Mouse (Mus musculus) hindbrain, embryonic 16.5 days (tissue): ENCODE measurements around the gene Snx32. TPM values are rescaled to one million over a fixed set of nuclear protein-coding genes. Genes with fewer than 3 reads are reported as not detected.

ENCODE experiments used
- ATAC-seq: fragments of 200-750 bp; cut with Nextera tagmentation; 2 replicates; pipeline ENCODE4 v1.8.0; 2017; ENCODE audit warnings: moderate TSS enrichment, moderate library complexity
- H3K27ac ChIP-seq: fragments of 300-500 bp; sonication (generic); 2 replicates; pipeline ENCODE4 v1.5.1; 2014; ENCODE audit warnings: low read depth, mild to moderate bottlenecking, control low read depth, low read length, moderate library complexity
- H3K27me3 ChIP-seq: fragments of 300-500 bp; sonication (generic); replicated peaks from 2 replicates; pipeline ENCODE4 v1.6.1; 2014; ENCODE audit warnings: low read length; ENCODE audit not compliant: control insufficient read depth, insufficient read depth
- H3K36me3 ChIP-seq: fragments of 300-500 bp; sonication (generic); 2 replicates; pipeline ENCODE4 v1.6.1; 2014; ENCODE audit warnings: mild to moderate bottlenecking, low read length, moderate library complexity, mixed read lengths; ENCODE audit not compliant: control insufficient read depth, insufficient read depth
- H3K4me1 ChIP-seq: fragments of 300-500 bp; sonication (generic); 2 replicates; pipeline ENCODE4 v1.6.1; 2014; ENCODE audit warnings: low read depth, low read length; ENCODE audit not compliant: control insufficient read depth, insufficient read depth
- H3K4me2 ChIP-seq: fragments of 300-500 bp; sonication (generic); 2 replicates; pipeline ENCODE4 v1.6.1; 2014; ENCODE audit warnings: mild to moderate bottlenecking, low read length, control low read depth, moderate library complexity
- H3K4me3 ChIP-seq: fragments of 300-500 bp; sonication (generic); 2 replicates; pipeline ENCODE4 v1.5.1; 2014; ENCODE audit warnings: mild to moderate bottlenecking, low read length, control low read depth, moderate library complexity
- H3K9ac ChIP-seq: fragments of 300-500 bp; sonication (generic); 2 replicates; pipeline ENCODE4 v1.6.1; 2014; ENCODE audit warnings: low read depth, mild to moderate bottlenecking, control low read depth, low read length, moderate library complexity
- H3K9me3 ChIP-seq: fragments of 300-500 bp; sonication (generic); 2 replicates; pipeline ENCODE4 v1.6.1; 2014; ENCODE audit warnings: mild to moderate bottlenecking, low read length, moderate library complexity; ENCODE audit not compliant: control insufficient read depth
- WGBS: fragments of 180-500 bp; shearing (Covaris S2); extraction: QIAGEN DNeasy Blood & Tissue Kit; methylation state at CpG from one replicate; pipeline ENCODE4 v1.1.7; 2014; 5-methylcytosine and 5-hydroxymethylcytosine counted together
- polyA plus RNA-seq: library from polyadenylated mRNA; unstranded; fragments of >200 nt; fragmentation: Nextera tagmentation; extraction: Ambion mirVana; gene quantifications from 2 replicates; pipeline ENCODE4 v1.2.1, GENCODE M21; 2015

The Snx32 gene
- polyA plus RNA-seq, 1 experiment from 2014 or later, result 101 TPM

DNA sequence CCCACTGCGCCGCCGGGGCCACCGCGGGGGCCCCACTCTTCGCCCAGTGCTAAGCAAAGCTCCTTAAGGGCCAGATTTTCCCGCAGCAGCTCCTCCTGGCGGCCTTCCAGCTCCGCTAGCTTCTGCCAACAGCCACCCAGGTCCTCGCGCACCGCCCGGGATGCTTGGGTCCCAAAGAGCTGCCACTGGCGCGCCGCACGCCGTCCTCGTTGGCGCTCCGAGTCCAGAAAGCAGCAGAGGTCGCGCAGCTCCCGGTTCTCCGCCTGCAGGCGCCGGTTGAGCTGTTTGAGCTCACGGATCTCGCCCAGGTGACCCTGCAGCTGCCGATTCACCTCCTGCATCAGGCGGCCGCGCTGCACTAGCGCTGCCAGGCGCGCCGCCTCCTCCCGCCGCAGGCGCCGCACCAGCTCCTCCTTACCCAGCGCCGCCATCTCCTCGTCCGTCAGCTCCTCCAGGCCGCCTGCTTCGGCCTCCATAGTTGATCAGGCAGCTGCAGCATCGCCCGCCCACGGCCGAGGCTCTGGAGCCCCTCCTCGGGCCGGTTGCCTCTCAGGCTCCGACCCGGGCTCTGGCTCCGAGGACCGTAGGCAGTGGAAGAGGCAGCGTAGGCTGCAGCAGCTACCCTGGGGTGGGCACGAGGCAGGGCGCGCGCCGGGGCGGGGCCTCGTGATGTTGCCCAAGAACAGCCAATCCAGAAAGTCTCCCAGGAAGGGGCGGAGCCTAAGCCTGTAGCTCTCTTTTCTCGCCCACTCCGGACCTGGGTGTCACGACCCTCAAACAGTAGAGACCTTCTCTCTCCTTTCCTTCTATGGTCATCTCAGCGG is 53.2 kb downstream of the Snx32 start:
- H3K27me3 ChIP-seq, result no peaks in the 10 kb centered on the region
- peak overlapping the region; percentile 96 for H3K9ac ChIP-seq
- peaks cover 41% of the 10 kb centered on the region for H3K4me1 ChIP-seq
- H3K9me3 ChIP-seq, result no peaks in the 10 kb centered on the region
- peak overlapping the region; percentile 94 for H3K4me3 ChIP-seq
- peak overlapping the region; percentile 98 for H3K27ac ChIP-seq
- H3K36me3 ChIP-seq, result peaks cover 6% of the 10 kb centered on the region; the same call in 1 of the 2 replicates
- H3K4me2 ChIP-seq, result peak overlapping the region; percentile 98
- WGBS, result under 1% methylated on average over 62 of the region's 70 CpGs
- peak; percentile 95 for ATAC-seq

DNA sequence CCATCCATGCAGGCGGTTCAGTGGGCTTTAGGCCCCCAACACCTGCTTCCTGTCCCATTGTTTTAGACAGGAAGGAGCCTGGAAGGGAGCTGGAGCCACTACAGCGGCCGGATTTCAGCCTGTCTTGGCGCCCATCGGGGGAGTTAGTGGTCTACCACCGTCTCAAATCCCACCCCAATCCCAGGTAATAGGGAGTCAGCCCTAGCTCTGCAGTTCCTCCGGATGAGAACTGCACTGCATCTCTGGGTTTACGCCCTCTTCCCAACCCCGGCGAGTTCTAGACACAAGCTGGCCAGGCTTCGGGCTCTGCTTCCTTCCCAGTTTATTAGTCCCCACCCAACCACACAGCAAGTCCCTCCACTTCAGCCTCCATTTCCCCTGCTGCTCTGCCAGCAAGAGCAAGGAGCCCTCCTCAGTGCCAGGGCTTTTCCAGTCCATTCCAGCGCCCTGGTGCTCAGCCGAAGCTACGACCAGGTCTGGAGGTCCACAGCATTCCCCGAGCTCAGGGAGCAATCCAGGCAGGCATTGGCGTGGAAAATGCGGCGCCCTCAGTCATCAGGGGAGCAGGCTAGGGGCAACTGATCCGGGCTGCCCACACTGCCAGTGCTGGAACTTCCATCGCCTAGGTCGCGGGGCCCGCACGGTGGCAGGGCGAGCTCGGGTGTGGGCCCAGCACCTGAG is 54.0 kb downstream of the Snx32 start:
- Histone ChIP-seq H3K27me3 (no peaks in the 10 kb centered on the region), H3K36me3 (peaks cover 3% of the 10 kb centered on the region; the same call in 1 of the 2 replicates), H3K4me3 (peak overlapping the region; percentile 94), H3K9me3 (no peaks in the 10 kb centered on the region), H3K9ac (peak overlapping the region; percentile 96), H3K27ac (peak overlapping the region; percentile 98), H3K4me2 (peak overlapping the region; percentile 98), H3K4me1 (peaks cover 35% of the 10 kb centered on the region)
- ATAC-seq, result no peak
- WGBS, result 2% methylated on average over 26 of the region's 26 CpGs

DNA sequence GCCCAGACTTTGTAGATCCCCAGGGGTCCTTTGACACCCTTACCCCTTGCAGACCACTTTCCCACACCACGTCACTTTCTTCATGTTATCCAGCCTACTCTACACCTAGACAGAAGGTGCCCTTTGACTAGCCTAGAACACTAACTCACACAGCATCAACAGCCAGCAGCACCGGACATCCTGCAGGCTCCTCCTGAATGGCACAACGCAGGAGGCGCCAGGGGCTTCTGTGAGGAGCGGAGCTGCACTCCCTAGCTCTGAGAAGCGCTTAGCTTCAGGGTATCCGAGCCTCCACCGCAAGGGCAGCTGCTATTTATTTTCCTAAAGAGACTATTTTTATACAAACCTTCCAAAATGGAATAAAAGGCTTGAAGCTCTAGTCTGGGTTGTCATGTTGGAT is 54.8 kb downstream of the Snx32 start:
- H3K9me3 ChIP-seq, result no peaks in the 10 kb centered on the region
- H3K27me3 ChIP-seq, result no peaks in the 10 kb centered on the region
- peak overlapping the region; percentile 94 for H3K4me3 ChIP-seq
- no peak for ATAC-seq
- H3K27ac ChIP-seq, result no peak overlapping the region; the same call in 1 of the 2 replicates
- H3K9ac ChIP-seq, result peak overlapping the region; percentile 96
- H3K4me2 ChIP-seq, result peak overlapping the region; percentile 98
- peaks cover 30% of the 10 kb centered on the region for H3K4me1 ChIP-seq
- peaks cover 3% of the 10 kb centered on the region; the same call in 1 of the 2 replicates for H3K36me3 ChIP-seq
- 66% methylated on average over 8 of the region's 8 CpGs for WGBS

DNA sequence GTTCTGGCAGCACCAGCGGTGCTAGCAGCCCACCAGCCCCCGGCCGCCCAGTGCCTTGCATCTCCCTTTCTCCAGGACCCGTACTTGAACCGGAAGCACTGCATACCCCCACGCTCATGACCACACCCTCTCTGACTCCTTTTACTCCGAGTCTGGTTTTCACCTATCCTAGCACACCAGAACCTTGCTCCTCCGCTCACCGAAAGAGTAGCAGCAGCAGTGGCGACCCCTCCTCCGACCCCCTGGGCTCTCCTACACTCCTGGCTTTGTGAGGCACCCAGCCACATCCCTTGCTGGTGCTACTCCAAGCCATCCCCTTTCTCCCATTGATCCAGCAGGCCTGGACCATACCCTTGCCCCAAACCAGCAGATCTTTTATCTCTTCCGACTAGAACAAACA is 55.3 kb downstream of the Snx32 start:
- H3K9me3 ChIP-seq, result no peaks in the 10 kb centered on the region
- ATAC-seq, result no peak
- peak overlapping the region; percentile 94; the same call in 1 of the 2 replicates for H3K4me3 ChIP-seq
- peaks cover 29% of the 10 kb centered on the region for H3K4me1 ChIP-seq
- WGBS, result 75% methylated on average over 12 of the region's 12 CpGs
- H3K27me3 ChIP-seq, result peaks cover 4% of the 10 kb centered on the region; the same call in 1 of the 2 replicates
- H3K4me2 ChIP-seq, result peak overlapping the region; percentile 98
- H3K9ac ChIP-seq, result peak overlapping the region; percentile 96
- H3K36me3 ChIP-seq, result peaks cover 3% of the 10 kb centered on the region; the same call in 1 of the 2 replicates
- no peak overlapping the region for H3K27ac ChIP-seq

DNA sequence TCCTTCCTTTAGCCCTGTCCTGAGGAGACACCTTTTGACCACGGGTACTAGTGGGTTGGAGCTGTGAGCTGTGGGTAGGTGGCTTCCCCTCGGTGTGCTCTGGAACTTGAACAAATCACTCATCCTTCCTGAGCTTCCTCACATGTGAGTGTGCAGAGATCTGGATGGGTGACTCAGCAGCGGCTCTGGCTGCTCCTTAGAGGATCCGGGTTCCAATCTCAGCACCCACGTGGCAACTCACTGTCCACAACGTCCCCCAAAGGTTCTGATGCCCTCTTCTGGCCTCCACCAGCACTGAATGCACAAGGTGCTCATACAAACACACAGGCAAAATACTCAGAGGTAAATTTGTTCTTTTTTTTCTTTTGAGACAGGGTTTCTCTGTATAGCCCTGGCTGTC is 58.6 kb downstream of the Snx32 start:
- H3K27me3 ChIP-seq, result peaks cover 29% of the 10 kb centered on the region
- H3K36me3 ChIP-seq, result peaks cover 3% of the 10 kb centered on the region; the same call in 1 of the 2 replicates
- H3K4me2 ChIP-seq, result no peak overlapping the region
- H3K4me1 ChIP-seq, result peaks cover 32% of the 10 kb centered on the region
- H3K9ac ChIP-seq, result no peak overlapping the region
- WGBS, result 80% methylated on average over 6 of the region's 6 CpGs
- H3K27ac ChIP-seq, result no peak overlapping the region
- H3K4me3 ChIP-seq, result no peak overlapping the region
- H3K9me3 ChIP-seq, result no peaks in the 10 kb centered on the region
- ATAC-seq, result no peak

DNA sequence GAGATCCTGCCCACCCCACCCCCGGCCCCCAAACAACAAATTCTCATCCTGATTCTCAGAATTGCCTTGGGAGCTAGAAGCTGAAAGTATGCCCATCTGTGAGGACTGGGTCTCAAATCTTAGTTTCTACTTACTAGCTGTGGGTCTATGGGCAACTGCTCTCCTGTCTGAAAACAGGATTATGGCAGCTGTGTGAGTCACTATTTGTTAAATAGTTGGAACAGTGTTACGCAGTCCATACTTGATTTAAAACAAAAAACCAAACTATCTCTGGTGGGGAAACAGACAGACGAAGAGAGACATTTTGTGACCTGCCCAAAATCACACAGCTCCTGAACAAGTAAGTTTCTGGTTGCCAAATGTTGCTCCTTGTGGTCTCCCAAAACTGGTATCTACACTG is 60.7 kb downstream of the Snx32 start:
- peaks cover 3% of the 10 kb centered on the region; the same call in 1 of the 2 replicates for H3K36me3 ChIP-seq
- peaks cover 43% of the 10 kb centered on the region for H3K27me3 ChIP-seq
- 91% methylated on average over 3 of the region's 3 CpGs for WGBS
- no peak for ATAC-seq
- H3K4me3 ChIP-seq, result no peak overlapping the region
- H3K4me1 ChIP-seq, result peaks cover 12% of the 10 kb centered on the region
- H3K9ac ChIP-seq, result no peak overlapping the region
- H3K9me3 ChIP-seq, result no peaks in the 10 kb centered on the region
- H3K4me2 ChIP-seq, result no peak overlapping the region
- no peak overlapping the region for H3K27ac ChIP-seq

DNA sequence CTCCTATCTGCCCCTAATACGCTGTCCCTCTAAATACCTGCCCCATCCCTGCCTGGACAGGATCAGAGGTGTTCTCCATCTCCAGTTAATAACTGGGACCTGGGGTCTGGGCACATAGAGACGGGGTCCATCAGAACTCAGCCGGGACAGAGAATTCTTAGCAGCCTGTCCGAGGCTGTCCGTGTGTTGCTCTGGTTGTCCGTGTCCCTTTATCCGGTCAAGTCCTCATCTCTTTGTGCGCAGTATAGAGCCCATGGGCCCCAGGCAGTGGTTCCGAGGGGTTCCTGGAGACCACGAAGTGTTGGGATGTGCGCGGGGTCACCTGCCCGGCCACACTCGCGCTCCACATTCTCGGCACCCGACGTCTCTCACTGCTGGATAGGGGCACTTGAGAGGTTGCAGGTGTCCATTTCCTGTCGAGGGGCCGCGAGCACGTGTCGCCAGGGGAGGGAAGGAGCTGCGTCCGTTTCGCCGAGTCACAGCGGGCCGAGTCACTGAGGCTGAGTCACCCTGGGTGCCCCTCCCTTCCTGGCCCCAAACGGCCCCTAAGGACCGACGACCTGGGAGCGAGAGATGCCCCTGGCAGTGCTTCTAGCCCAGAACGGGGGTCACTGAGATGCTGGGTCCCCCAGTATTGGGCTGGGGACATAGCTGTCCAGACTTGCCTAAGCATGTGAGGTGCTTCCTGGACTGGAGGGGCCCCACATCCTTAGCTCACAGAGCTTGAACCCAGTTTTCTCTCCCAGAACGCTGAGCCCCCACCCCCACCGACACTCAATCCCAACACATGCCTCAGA is 61.8 kb downstream of the Snx32 start:
- Histone ChIP-seq H3K4me1 (peaks cover 12% of the 10 kb centered on the region), H3K9me3 (no peaks in the 10 kb centered on the region), H3K27me3 (peaks cover 43% of the 10 kb centered on the region), H3K27ac (no peak overlapping the region), H3K4me2 (peak overlapping the region; percentile 94), H3K9ac (no peak overlapping the region), H3K36me3 (no peaks in the 10 kb centered on the region), H3K4me3 (peak overlapping the region; percentile 61; the same call in 1 of the 2 replicates)
- WGBS, result 11% methylated on average over 34 of the region's 36 CpGs
- peak; percentile 21; the same call in 1 of the 2 replicates for ATAC-seq

DNA sequence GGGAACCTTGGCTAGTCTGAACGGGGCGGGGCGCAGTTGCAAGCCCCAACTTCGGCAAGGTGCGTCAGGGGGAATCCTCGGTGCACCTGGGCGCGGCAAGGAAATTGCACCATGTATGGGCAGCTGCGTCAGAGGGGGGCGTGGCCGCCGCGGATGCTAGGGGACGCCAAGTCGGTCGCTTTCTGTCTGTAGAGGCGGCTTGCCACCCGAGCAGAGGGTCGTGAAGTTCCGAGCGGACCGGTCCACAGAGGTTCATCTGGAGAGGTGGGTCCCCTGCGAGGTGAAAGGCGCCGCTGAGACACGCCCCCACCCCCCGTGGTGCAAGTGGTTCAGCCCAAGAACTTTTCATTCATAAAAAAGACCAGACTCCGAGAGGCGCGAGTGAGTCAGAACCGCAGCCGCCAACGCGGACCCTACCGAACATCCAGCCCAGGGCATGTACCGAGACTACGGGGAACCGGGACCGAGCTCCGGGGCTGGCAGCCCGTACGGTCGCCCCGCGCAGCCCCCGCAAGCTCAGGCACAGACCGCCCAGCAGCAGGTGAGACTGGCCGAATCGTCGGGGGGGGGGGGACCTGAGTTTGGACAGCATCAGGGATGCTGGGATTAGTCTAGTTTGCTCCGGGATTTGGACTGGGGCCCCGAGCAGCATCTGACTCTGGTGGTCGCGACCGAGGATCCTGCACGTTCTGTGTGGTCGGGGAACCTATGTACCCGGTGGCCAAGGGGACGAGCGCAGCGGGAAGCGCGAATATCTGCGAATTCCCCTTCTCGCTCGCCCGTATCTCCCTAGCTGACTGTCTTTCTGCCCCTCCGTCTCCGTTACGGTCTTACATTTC is 62.6 kb downstream of the Snx32 start, which contains the start of gene Fosl1:
Gene Fosl1, plus strand, starts transcription at position 33 of the 839 bp plus-strand sequence.
- Histone ChIP-seq H3K4me2 (peak within 1 kb of the TSS; percentile 94), H3K27ac (no peak within 1 kb of the TSS), H3K36me3 (no peaks in the 10 kb centered on the region), H3K9me3 (no peaks in the 10 kb centered on the region), H3K27me3 (peaks cover 43% of the 10 kb centered on the region), H3K4me1 (peaks cover 12% of the 10 kb centered on the region), H3K4me3 (peak within 1 kb of the TSS; percentile 61), H3K9ac (peak within 1 kb of the TSS; percentile 56)
- WGBS, result under 1% methylated on average over 60 of the region's 70 CpGs
- ATAC-seq, result peak; percentile 66
